Mouse (Mus musculus): ENCODE measurements around the gene Elf2. TPM values are rescaled to one million over a fixed set of nuclear protein-coding genes. Genes with fewer than 3 reads are reported as not detected.
"Not testable (repeated sequence)": the region's sequence is repeated elsewhere in the genome, so short reads cannot be mapped to it uniquely, and the experiment has no call there.

Gene Elf2
- polyA plus RNA-seq, 1 experiment from 2014 or later, result 35.0 TPM

DNA sequence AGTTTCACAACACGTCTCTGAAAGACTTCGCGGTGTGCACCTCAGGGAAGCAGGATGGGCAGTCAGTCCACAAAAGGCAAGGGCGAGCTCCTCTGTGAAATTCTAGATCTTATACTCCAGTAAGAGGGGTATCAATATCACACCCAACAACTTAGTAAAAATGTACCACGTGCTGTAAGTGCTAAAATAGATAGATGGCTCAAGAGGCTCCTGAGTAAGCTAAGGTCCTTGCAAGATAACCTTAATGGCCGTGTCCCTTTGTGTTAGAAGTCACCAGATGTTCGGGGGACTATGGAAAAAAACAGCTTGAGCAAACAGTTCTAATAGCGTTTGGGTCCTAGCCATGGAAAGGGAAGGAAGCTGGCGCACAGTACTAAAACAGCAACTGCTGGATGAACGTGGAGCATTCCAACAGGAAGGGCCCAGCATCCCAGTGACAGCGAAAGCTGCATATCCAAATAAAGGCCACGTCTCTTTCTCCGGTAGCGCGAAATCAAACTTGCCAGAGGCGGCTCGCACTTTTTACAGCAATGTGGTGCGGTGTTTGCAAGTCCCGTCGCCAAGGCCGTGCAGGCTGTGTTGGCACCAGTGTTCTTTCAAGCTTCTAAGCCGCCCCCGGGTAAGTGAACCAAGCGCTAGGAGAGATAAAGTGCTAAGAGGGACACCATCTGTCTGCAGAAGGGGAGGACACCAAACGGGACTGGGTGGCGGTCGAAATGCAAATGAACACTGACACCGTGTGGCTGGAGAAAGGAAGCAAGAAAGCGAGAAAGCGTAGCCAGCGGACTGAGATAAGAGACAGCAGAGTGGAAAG is 24.4 kb upstream of the Elf2 start:
- ATAC-seq (ENCODE audit: low FRiP score), result peak; percentile 92
- H3K4me1 ChIP-seq (replicated peaks; ENCODE audit: control insufficient read depth, insufficient read depth, low read length), result 0 out of 2 replicates have a peak, but pooled peaks cover 6% of the 10 kb centered on the region
- H3K4me3 ChIP-seq (replicated peaks; ENCODE audit: low read length), result peak overlapping the region; percentile 35
- H3K4me2 ChIP-seq (replicated peaks), result peak overlapping the region; percentile 82
- no peaks in the 10 kb centered on the region for H3K9me3 ChIP-seq (ENCODE audit: control insufficient read depth, low read length)
- WGBS, result 8% methylated on average over 31 of the region's 31 CpGs
- peak; percentile 80 for DNase-seq (ENCODE audit: low spot score)
- no peaks in the 10 kb centered on the region for H3K36me3 ChIP-seq (replicated peaks; ENCODE audit: control insufficient read depth, insufficient read depth)
- H3K27me3 ChIP-seq (ENCODE audit: control insufficient read depth, insufficient read depth, low read length), result peaks cover 2% of the 10 kb centered on the region
- peak overlapping the region; percentile 51 for H3K9ac ChIP-seq
- no peak overlapping the region for H3K27ac ChIP-seq

DNA sequence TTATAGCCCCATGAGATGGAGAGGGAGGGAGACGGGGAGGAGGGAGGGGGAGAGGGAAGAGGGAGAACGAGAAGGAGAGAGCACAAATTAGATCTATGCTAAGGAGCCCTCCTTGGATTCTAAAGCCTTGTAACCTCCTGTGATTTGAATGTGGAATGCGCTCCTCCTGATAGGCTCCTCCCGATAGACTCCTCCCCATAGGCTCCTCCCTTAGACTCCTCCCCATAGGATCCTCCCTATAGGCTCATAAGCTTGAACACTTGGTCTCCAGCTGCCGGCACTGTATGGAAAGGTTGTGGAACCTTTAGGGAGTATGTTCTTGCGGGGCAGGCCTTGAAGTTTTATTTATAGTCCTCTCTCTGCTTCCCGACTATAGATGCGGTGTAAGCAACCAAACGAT is 20.6 kb upstream of the Elf2 start:
- ATAC-seq (ENCODE audit: low FRiP score) (no peak), DNase-seq (ENCODE audit: low spot score) (no peak)
- Histone ChIP-seq H3K4me3 (replicated peaks; ENCODE audit: low read length) (no peak overlapping the region), H3K4me2 (replicated peaks) (no peak overlapping the region), H3K36me3 (replicated peaks; ENCODE audit: control insufficient read depth, insufficient read depth) (no peaks in the 10 kb centered on the region), H3K4me1 (replicated peaks; ENCODE audit: control insufficient read depth, insufficient read depth, low read length) (0 out of 2 replicates have a peak, but pooled peaks cover 6% of the 10 kb centered on the region), H3K27me3 (ENCODE audit: control insufficient read depth, insufficient read depth, low read length) (peaks cover 24% of the 10 kb centered on the region), H3K9ac (no peak overlapping the region), H3K9me3 (ENCODE audit: control insufficient read depth, low read length) (no peaks in the 10 kb centered on the region), H3K27ac (no peak overlapping the region)
- 23% methylated on average over 9 of the region's 9 CpGs for WGBS

DNA sequence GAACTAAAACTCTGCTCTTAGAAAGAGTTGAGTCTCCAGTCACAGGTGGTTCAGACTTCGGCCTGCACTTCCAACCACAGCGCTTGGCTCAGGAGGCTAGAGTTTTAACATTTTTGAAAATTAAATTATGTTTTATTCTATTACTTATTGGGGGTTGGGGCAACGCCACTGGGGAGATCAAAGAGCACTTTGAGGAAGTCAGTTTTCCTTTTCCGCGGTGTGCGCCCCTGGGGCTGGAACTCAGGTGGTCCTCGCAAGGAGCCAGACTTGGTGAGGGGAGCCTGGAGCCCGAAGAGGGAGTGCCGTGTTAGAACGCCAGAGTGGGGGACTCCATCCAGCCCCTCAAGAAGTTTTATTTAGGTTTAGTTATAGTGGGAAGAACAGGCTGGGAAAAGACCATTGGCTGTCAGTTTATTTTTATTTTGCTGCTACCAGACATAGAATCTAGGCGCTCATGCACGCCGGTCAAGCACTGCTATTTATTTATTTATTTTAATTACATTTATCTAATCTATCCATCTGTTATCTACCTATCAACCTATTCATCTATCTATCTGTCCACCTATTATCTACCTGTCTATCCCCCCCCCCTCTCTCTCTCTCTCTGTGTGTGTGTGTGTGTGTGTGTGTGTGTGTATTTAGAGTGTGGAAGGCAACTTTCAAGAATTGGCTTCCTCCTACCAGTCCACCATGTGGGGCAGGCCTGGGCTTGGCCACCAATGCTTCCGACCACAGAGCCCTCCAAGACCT is 19.3 kb upstream of the Elf2 start:
- Histone ChIP-seq H3K4me3 (replicated peaks; ENCODE audit: low read length) (no peak overlapping the region), H3K4me1 (replicated peaks; ENCODE audit: control insufficient read depth, insufficient read depth, low read length) (0 out of 2 replicates have a peak, but pooled peaks cover 3% of the 10 kb centered on the region), H3K27me3 (ENCODE audit: control insufficient read depth, insufficient read depth, low read length) (peaks cover 24% of the 10 kb centered on the region), H3K9ac (no peak overlapping the region), H3K36me3 (replicated peaks; ENCODE audit: control insufficient read depth, insufficient read depth) (no peaks in the 10 kb centered on the region), H3K27ac (no peak overlapping the region), H3K9me3 (ENCODE audit: control insufficient read depth, low read length) (no peaks in the 10 kb centered on the region), H3K4me2 (replicated peaks) (0 out of 2 replicates have a peak overlapping the region, but pooled peaks have one; percentile 53)
- ATAC-seq (ENCODE audit: low FRiP score) (no peak), DNase-seq (ENCODE audit: low spot score) (no peak)
- 29% methylated on average over 14 of the region's 14 CpGs for WGBS

DNA sequence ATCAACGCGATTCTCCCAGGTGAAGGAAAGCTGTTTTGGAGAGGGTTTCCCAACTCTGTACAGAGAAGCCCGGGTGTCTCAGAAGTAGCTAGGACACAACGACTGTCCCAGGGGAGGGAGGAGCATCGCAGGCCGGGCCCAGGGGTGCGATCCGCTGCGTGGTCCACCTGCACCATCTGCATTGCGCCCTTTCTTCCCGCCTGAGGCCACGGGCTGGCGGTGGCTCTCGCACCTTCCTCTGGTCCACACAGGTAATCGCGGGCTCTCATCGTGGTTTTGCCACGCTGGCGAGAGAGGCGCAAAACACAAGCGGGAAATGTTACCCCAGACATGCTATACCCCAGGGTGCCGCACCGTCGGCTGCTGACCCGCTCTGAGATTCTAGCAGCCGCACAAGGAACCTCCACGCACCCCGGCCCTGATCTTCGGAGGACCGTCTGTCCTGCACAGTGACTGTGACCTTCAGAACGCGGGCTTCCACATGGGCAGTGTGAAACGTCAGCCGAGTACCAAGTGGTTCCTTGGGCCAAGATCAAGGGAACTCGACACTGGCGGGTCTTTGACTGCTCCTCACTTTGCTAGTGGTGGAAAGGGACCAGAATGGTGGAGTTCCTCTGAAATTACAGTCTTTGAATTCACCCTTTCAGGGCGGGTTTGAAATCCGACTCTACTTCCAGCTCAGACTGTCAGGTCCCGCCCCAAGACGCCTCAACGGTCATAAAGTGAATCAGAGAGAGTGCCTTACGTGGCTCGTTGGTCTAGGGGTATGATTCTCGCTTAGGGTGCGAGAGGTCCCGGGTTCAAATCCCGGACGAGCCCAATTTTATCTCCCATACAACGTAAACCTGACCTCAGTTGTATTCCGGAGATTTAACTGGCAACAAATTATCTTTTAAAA is 18.4 kb upstream of the Elf2 start:
- peak overlapping the region; percentile 53 for H3K4me2 ChIP-seq (replicated peaks)
- H3K4me3 ChIP-seq (replicated peaks; ENCODE audit: low read length), result peak overlapping the region; percentile 36
- ATAC-seq (ENCODE audit: low FRiP score) (peak; percentile 55), DNase-seq (ENCODE audit: low spot score) (peak; percentile 72)
- under 1% methylated on average over 50 of the region's 50 CpGs for WGBS
- H3K4me1 ChIP-seq (replicated peaks; ENCODE audit: control insufficient read depth, insufficient read depth, low read length), result no peaks in the 10 kb centered on the region
- H3K9ac ChIP-seq, result peak overlapping the region; percentile 31
- H3K27me3 ChIP-seq (ENCODE audit: control insufficient read depth, insufficient read depth, low read length), result peaks cover 24% of the 10 kb centered on the region
- no peaks in the 10 kb centered on the region for H3K9me3 ChIP-seq (ENCODE audit: control insufficient read depth, low read length)
- no peak overlapping the region for H3K27ac ChIP-seq
- no peaks in the 10 kb centered on the region for H3K36me3 ChIP-seq (replicated peaks; ENCODE audit: control insufficient read depth, insufficient read depth)

DNA sequence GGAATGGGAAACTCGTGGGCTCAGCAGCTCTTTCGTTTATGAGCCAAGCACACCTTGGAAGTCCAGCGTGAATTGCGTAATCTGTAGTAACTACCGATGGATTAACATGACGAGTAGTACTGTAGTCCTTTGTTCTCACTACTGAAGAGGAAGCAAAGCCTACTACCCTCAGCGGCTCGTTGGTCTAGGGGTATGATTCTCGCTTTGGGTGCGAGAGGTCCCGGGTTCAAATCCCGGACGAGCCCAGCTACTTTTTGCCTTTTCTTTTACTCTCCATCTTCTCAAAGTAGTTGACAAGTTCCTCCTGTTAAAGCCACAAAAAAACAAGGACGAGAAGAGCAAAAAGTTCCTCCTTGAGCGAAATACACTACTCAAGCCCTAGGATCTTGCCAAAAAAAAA is 17.7 kb upstream of the Elf2 start:
- Histone ChIP-seq H3K9me3 (ENCODE audit: control insufficient read depth, low read length) (no peaks in the 10 kb centered on the region), H3K4me1 (replicated peaks; ENCODE audit: control insufficient read depth, insufficient read depth, low read length) (no peaks in the 10 kb centered on the region), H3K9ac (no peak overlapping the region), H3K36me3 (replicated peaks; ENCODE audit: control insufficient read depth, insufficient read depth) (no peaks in the 10 kb centered on the region), H3K4me2 (replicated peaks) (peak overlapping the region; percentile 53), H3K4me3 (replicated peaks; ENCODE audit: low read length) (peak overlapping the region; percentile 36), H3K27ac (no peak overlapping the region), H3K27me3 (ENCODE audit: control insufficient read depth, insufficient read depth, low read length) (peaks cover 24% of the 10 kb centered on the region)
- ATAC-seq (ENCODE audit: low FRiP score) (peak; percentile 35; the same call in 1 of the 2 replicates), DNase-seq (ENCODE audit: low spot score) (peak; percentile 74)
- WGBS, result under 1% methylated on average over 15 of the region's 15 CpGs

DNA sequence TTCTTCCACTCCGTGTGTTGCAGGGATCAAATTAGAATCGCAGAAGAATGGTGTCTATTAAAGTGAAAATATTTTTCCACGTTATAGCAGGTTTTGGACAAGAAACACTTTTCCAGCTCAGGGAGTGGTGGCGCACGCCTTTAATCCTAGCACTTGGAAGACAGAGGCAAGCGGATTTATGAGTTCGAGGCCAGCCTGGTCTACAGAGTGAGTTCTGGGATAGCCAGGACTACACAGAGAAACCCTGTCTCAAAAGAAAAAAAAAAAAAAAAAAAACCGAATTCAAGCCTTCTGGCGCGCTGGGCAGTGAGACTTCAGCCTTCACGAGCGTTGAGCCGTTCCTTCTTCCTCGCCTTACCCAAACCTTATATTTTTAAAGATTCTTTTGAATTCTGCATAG is 17.2 kb upstream of the Elf2 start:
- no peak for DNase-seq (ENCODE audit: low spot score)

DNA sequence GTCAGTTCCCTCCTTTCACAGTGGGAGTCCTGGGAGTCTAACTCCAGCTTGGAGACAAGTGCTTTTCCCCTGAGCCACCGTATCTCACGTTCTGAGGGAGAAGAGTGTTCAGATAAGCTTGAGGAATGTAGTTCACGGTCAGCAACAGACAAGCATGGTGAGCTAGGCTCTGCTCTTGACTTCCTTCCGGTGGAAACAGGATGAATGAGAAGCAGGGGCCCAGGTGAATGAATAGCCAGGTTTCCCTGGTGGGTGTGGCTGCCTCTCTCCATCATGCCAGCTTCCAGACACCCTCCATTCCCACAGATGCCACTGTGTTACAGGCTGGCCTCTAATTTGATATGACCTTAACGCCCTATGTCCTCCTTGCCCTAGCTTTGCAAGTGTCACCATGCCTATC is 16.6 kb upstream of the Elf2 start:
- 51% methylated on average over 5 of the region's 5 CpGs for WGBS
- no peak for ATAC-seq (ENCODE audit: low FRiP score)
- Histone ChIP-seq H3K9me3 (ENCODE audit: control insufficient read depth, low read length) (no peaks in the 10 kb centered on the region), H3K27ac (no peak overlapping the region), H3K9ac (no peak overlapping the region), H3K4me2 (replicated peaks) (no peak overlapping the region), H3K36me3 (replicated peaks; ENCODE audit: control insufficient read depth, insufficient read depth) (no peaks in the 10 kb centered on the region), H3K27me3 (ENCODE audit: control insufficient read depth, insufficient read depth, low read length) (peaks cover 24% of the 10 kb centered on the region), H3K4me1 (replicated peaks; ENCODE audit: control insufficient read depth, insufficient read depth, low read length) (no peaks in the 10 kb centered on the region), H3K4me3 (replicated peaks; ENCODE audit: low read length) (no peak overlapping the region)
- no peak for DNase-seq (ENCODE audit: low spot score)

More for the DNA sequence above, 17.2 kb upstream of the Elf2 start:
- no peak for ATAC-seq (ENCODE audit: low FRiP score)
- no peaks in the 10 kb centered on the region for H3K4me1 ChIP-seq (replicated peaks; ENCODE audit: control insufficient read depth, insufficient read depth, low read length)
- no peak overlapping the region for H3K9ac ChIP-seq
- H3K4me2 ChIP-seq (replicated peaks), result peak overlapping the region; percentile 53; the same call in 1 of the 2 replicates
- WGBS, result 12% methylated on average over 14 of the region's 14 CpGs
- H3K9me3 ChIP-seq (ENCODE audit: control insufficient read depth, low read length), result no peaks in the 10 kb centered on the region
- H3K4me3 ChIP-seq (replicated peaks; ENCODE audit: low read length), result peak overlapping the region; percentile 36; the same call in 1 of the 2 replicates
- H3K36me3 ChIP-seq (replicated peaks; ENCODE audit: control insufficient read depth, insufficient read depth), result no peaks in the 10 kb centered on the region
- no peak overlapping the region for H3K27ac ChIP-seq
- peaks cover 24% of the 10 kb centered on the region for H3K27me3 ChIP-seq (ENCODE audit: control insufficient read depth, insufficient read depth, low read length)

DNA sequence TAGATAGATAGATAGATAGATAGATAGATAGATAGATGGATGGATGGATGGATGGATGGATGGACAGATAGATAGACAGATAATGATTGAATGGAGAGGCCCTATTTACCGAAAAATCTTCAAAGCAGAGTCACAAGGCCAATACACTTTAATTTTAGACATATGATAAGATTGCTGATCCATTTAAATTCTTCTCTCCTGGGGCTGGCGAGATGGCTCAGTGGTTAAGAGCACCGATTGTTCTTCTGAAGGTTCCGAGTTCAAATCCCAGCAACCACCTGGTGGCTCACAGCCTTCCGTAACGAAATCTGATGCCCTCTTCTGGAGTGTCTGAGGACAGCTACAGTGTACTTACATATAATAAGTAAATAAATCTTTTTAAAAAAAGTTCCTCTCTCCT is 14.5 kb upstream of the Elf2 start:
- H3K9me3 ChIP-seq (ENCODE audit: control insufficient read depth, low read length), result not testable (repeated sequence)

More for the DNA sequence above, 14.5 kb upstream of the Elf2 start:
- H3K4me3 ChIP-seq (replicated peaks; ENCODE audit: low read length); H3K36me3 ChIP-seq (replicated peaks; ENCODE audit: control insufficient read depth, insufficient read depth); H3K27ac ChIP-seq; ATAC-seq (ENCODE audit: low FRiP score); H3K9ac ChIP-seq; H3K4me1 ChIP-seq (replicated peaks; ENCODE audit: control insufficient read depth, insufficient read depth, low read length); DNase-seq (ENCODE audit: low spot score); H3K4me2 ChIP-seq (replicated peaks): not testable (repeated sequence)
- 93% methylated on average over 6 of the region's 6 CpGs for WGBS
- peaks cover 23% of the 10 kb centered on the region for H3K27me3 ChIP-seq (ENCODE audit: control insufficient read depth, insufficient read depth, low read length)
